Comparison of ENCODE assay signal across 12 mouse cellular contexts in genomic region chr9:67617341-67618217, GRCm38 (mm10). TPM values are rescaled to one million over a fixed set of nuclear protein-coding genes. Genes with fewer than 3 reads are reported as not detected.
A peak's percentile ranks its signal among the peaks of the same experiment; 100 is the strongest.
DNase-seq lines count a peak whose midpoint lies in the region; ATAC-seq and TF ChIP-seq lines count a peak whose summit lies in the region.
"Had no signal": no experiment of that assay in that cellular context is flagged by ENCODE, and none has a peak within 500 bp of the region (broad histone marks: within the 10 kb centered on the region; RNA-seq: fewer than 3 reads in every experiment).

No protein-coding gene starts in this region.

- intact Hi-C loops in gastrocnemius, postnatal 14 days (cut with DNase I; ENCODE audit: low total_unique reads): no loop called here
- intact Hi-C loops in left cerebral cortex, adult 2 months (cut with DNase I): no loop called here

- DNase-seq in gastrocnemius, postnatal 14 days: peak; percentile 9
- DNase-seq in gastrocnemius, adult 18-20 months (ENCODE audit: low spot score): no peak
- peak; percentile 26 for DNase-seq in cerebellum, adult 11-12 months
- peak; percentile 60 for DNase-seq in limb, embryonic 11.5 days (ENCODE audit: low spot score)
- no peak for DNase-seq in spleen, adult 12 weeks (ENCODE audit: low spot score)
- no peak for DNase-seq in left cerebral cortex, adult 2 months (ENCODE audit: extremely low spot score in 1 of 2, low spot score in 2 of 2)
- DNase-seq in heart, adult 9 months (ENCODE audit: low spot score in 2 of 2): no peak
- DNase-seq: heart, adult 11 months; liver, embryonic 13.5 days had no signal

- ATAC-seq in limb, embryonic 11.5 days (ENCODE audit: insufficient number of reproducible peaks, low FRiP score, low TSS enrichment, low read depth): peak; percentile 68; the same call in 1 of the 2 replicates

- peaks cover 7% of the 10 kb centered on the region for H3K4me1 ChIP-seq in embryonic fibroblast, embryonic 13.5 days (ENCODE audit: control insufficient read depth, insufficient read depth, low read length)
- peaks cover 43% of the 10 kb centered on the region for H3K4me1 ChIP-seq in limb, embryonic 11.5 days (ENCODE audit: control insufficient read depth, insufficient read depth, low read length)

- no peaks in the 10 kb centered on the region for H3K27me3 ChIP-seq in limb, embryonic 11.5 days (ENCODE audit: control insufficient read depth, insufficient read depth, low read length)
- H3K27me3 ChIP-seq: liver, embryonic 13.5 days; neural tube, embryonic 13.5 days; stomach, embryonic 15.5 days had no signal

- no peak overlapping the region for H3K4me3 ChIP-seq in embryonic fibroblast, embryonic 13.5 days (ENCODE audit: insufficient read depth, low read length)
- H3K4me3 ChIP-seq in limb, embryonic 11.5 days (ENCODE audit: low read depth, low read length): no peak overlapping the region
- no peak overlapping the region for H3K4me3 ChIP-seq in left cerebral cortex, adult 2 months
- H3K4me3 ChIP-seq: liver, embryonic 13.5 days; neural tube, embryonic 13.5 days; stomach, embryonic 15.5 days had no signal

- H3K4me2 ChIP-seq in limb, embryonic 11.5 days (ENCODE audit: low read depth, severe bottlenecking): no peak overlapping the region
- H3K4me2 ChIP-seq: liver, embryonic 13.5 days; neural tube, embryonic 13.5 days; stomach, embryonic 15.5 days had no signal

- H3K9ac ChIP-seq in limb, embryonic 11.5 days (ENCODE audit: low read length): 0 out of 2 replicates have a peak overlapping the region, but pooled peaks have one; percentile 2
- H3K9ac ChIP-seq: liver, embryonic 13.5 days; neural tube, embryonic 13.5 days; stomach, embryonic 15.5 days had no signal

- 19% methylated on average over 14 of the region's 14 CpGs for WGBS in limb, embryonic 11.5 days

- TF ChIP-seq CTCF in embryonic fibroblast, embryonic 13.5 days (IDR thresholded peaks at IDR 0.05; ENCODE audit: borderline replicate concordance, insufficient read depth, low read length): no peak
- no peak for TF ChIP-seq CTCF in left cerebral cortex, adult 2 months (IDR thresholded peaks at IDR 0.05)

- H3K36me3 ChIP-seq in limb, embryonic 11.5 days (ENCODE audit: control insufficient read depth, insufficient read depth, low read length): no peaks in the 10 kb centered on the region
- H3K36me3 ChIP-seq: liver, embryonic 13.5 days; neural tube, embryonic 13.5 days; stomach, embryonic 15.5 days had no signal

- H3K9me3 ChIP-seq in limb, embryonic 11.5 days (ENCODE audit: control insufficient read depth, low read length): no peaks in the 10 kb centered on the region
- H3K9me3 ChIP-seq: liver, embryonic 13.5 days; neural tube, embryonic 13.5 days; stomach, embryonic 15.5 days had no signal

- peak overlapping the region; percentile 23 for H3K27ac ChIP-seq in embryonic fibroblast, embryonic 13.5 days (ENCODE audit: insufficient read depth, low read length)
- peak overlapping the region; percentile 66; the same call in 1 of the 2 replicates for H3K27ac ChIP-seq in limb, embryonic 11.5 days (replicated peaks; ENCODE audit: low read depth, low read length)
- H3K27ac ChIP-seq in left cerebral cortex, adult 2 months: no peak overlapping the region
- H3K27ac ChIP-seq: liver, embryonic 13.5 days; neural tube, embryonic 13.5 days; stomach, embryonic 15.5 days had no signal

- TF ChIP-seq POLR2A in embryonic fibroblast, embryonic 13.5 days (IDR thresholded peaks at IDR 0.05; ENCODE audit: low read depth, low read length): no peak

RNA-seq across cellular contexts. Expression of gene Tln2, which starts 58.1 kb away (rescaled TPM):
- 100 to 1,000 TPM; 101 to 103 TPM for total RNA-seq in gastrocnemius, postnatal 14 days (2021)
- 10 to 100 TPM; 62.3 to 75.9 TPM for total RNA-seq in gastrocnemius, adult 18-20 months (2021)
- 28.7 and 33.4 TPM in 2 replicates for polyA plus RNA-seq in embryonic fibroblast, embryonic 13.5 days (2011; ENCODE audit: insufficient read length, low read depth, missing spikeins)
- 26.9 and 28.2 TPM in 2 replicates for polyA plus RNA-seq in limb, embryonic 11.5 days (2014; fragmentation: Nextera tagmentation; extraction: Ambion mirVana)
- 10 to 100 TPM; 96.2 to 96.3 TPM for total RNA-seq in left cerebral cortex, adult 2 months (2021)

Comparison
In these comparisons a context has a peak if more than half of its experiments do, and no peak if none do; other contexts are left out.
1. DNase-seq: peak in gastrocnemius, postnatal 14 days (single experiment), cerebellum, adult 11-12 months (single experiment) and limb, embryonic 11.5 days (single experiment); none in gastrocnemius, adult 18-20 months (single experiment), spleen, adult 12 weeks (single experiment), left cerebral cortex, adult 2 months (0 of 2) and heart, adult 9 months (0 of 2).